Mouse (Mus musculus) adrenal gland, adult 2 months (tissue): Measurements from ENCODE around the gene Soga1. TPM values are rescaled to one million over a fixed set of nuclear protein-coding genes. Genes with fewer than 3 reads are reported as not detected.

ENCODE experiments used
- DNase-seq: peaks from one replicate; pipeline ENCODE4 v3.0.0; 2021
- polyA plus RNA-seq: library from polyadenylated mRNA; depleted of rRNA; stranded (reverse); fragments of >200 nt; gene quantifications from 2 replicates; pipeline ENCODE4 v1.2.3, GENCODE M21; 2012
- total RNA-seq, 2 experiments: library from RNA; stranded (reverse); gene quantifications; 2 replicates each; pipeline ENCODE4 v1.2.3; 2021

The Soga1 gene
- total and polyA plus RNA-seq, 3 experiments, result 30.9 to 36.6 (median 33.1) TPM

DNA sequence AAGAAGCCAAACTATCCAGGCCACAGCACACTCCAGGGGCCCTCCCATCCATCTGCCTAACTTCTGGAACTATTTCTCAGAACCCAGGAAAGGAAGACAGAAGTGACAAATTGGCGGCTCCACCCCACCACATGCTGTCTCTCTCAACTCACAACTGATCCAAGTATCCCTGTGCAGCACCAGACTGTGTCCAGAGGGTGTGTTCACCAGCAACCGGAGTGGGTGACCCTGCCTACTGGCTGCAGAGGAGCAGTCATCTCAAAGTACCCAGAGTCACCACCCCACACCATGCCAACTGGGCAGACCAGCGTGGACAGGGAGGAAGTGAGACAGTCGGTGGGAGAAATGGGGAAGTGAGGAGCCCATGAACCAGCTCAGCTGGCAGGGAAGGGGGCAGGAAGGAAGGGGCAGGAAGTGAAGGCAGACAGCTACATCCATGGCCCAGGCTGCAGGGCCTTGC, 15.8 kb downstream of the Soga1 start:
- no peak for DNase-seq

DNA sequence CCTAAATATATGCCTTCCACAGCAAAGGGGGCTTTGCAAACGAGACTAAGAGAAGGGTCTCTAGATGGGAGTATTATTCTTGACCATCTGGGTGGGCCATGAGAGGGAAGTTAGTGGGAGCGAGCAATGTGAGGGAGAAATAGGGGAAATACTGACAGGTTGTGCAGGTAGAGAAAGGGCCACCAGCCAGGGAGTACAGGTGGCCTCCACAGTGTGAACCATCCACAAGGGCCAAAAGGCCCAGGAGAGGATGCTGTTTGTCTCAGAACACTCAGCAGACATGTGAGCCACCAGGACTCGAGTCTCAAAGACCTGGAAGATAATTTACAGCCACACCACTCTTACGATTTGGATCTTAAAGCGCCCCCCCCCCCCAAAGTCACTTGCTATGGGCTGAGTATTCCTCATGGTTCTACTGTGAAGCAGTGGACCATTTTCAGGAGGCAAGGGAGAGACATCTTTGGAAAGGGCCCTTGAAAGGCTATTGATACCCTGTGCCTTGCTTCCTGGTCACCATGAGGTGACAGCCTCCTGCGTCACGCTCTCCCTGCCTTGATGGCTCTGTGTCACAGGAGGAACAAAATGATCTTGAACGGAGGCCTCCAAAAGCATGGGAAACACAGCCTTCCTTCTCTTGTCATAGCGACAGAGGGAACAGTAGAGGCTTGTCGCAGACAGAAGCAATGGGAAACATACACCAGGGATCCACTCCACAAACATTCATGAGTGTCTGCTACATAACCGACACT, 18.3 kb downstream of the Soga1 start:
- no peak for DNase-seq

DNA sequence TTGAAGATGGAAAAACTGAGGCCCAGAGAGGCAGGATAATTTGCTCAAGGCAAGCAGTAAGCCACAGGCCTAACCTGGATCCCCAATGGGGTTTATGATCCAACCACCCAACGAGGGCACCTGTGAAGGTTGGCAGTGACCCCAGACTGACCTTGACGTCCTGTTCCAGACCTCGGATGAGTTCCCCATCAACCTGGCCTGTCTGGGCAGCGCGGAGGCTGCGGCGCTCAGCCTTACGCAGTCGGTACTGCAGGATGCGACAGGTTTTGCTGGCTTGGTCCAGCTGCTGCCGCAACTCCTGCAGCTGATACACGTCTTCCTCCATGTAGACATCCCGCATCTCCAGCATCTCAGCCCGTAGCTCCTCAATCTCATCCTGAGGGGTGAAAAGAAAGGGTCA, 19.0 kb downstream of the Soga1 start:
- DNase-seq, result no peak

- DNase-seq, result no peak
Measured at GRCm38 (mm10) chr2:157059166-157059565, 19.9 kb downstream of the Soga1 start.

- DNase-seq, result no peak
Measured at GRCm38 (mm10) chr2:157058342-157058998, 20.6 kb downstream of the Soga1 start.

- no peak for DNase-seq
Measured at GRCm38 (mm10) chr2:157057758-157058157, 21.3 kb downstream of the Soga1 start.

DNA sequence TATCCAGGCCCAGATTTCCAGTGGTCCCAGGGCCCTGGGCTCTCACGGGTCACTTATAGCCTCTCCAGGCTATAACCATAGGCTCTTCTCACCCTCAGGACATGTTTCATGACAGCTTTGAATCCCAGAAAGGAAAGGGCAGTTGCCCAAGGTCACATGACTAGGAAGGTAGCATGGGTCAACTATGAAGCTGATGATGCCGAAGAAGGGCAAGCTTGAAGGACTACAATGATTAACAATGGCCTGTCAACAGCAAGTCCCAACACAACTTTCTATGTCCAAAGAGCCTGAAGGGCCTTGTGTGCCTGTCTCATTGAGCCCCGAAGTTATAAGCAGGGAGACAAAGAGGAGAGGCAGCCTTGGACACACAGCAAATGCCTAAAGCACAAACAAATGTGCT, 21.9 kb downstream of the Soga1 start:
- DNase-seq, result peak; percentile 69

DNA sequence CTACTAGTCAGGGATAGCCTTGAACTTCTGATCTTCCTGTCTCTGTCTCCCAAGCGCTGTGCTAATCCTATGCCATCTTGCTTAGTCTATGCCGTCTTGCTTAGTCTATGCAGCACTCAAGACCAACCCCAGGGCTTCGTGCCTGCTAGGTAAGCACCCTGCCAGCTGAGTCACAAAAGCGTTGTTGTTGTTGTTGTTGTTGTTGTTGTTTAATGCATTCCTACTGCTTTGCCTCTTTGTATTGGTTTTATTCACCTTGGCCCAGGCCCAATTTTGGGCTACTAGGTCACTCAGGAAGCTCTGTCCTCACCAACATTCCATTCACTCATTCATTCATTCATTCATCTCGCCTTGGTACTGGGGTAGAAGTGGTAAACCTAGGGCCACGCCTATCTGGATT, 23.3 kb downstream of the Soga1 start:
- DNase-seq, result no peak

DNA sequence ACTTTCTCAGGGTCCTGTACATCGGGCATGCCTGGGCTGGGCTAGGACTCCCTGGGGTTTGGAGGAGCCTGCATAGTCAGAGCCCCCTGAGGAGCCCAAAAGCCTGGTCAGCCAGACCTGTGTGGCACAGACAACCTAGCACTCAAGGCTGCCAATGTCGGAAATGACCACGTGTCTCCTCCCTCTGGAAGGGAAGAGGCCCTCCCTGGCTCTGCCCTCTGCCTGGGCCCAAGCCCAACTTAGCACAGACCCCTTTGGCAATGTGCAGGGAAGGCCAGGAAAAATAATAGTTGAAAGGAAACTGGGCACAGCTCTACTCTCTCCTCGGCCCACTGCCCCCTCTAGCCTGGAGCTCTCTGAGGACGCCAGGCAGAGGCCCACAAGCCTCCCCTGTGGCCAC, 24.2 kb downstream of the Soga1 start:
- DNase-seq, result no peak

DNA sequence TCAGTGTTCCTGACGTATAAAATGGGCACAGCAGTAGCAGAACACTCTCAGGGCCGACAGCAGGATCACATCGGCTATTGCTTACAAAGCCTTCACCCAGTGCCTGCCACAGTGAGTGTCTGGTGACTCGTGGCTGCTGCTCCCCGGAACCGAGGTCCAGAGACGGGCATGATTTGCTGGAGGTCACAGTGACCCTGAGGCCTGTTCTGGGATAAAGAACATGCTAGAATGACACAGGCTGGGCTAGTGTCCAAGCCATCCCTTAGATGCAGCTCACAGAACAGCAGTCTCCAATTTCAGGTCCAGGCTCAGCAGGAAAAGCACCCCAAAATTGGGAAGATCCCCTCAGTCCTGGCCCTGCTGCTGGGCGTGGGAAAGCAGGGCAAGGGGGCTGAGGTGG, 24.8 kb downstream of the Soga1 start:
- DNase-seq, result peak; percentile 92

GRCm38 (mm10) chr2:157053787-157054186, 25.3 kb downstream of the Soga1 start:
- DNase-seq, result no peak

GRCm38 (mm10) chr2:157053124-157053523, 25.9 kb downstream of the Soga1 start:
- DNase-seq, result no peak

- DNase-seq, result no peak
Measured at GRCm38 (mm10) chr2:157052448-157052847, 26.6 kb downstream of the Soga1 start.

- no peak for DNase-seq
Measured at GRCm38 (mm10) chr2:157049831-157050243, 29.2 kb downstream of the Soga1 start.

DNA sequence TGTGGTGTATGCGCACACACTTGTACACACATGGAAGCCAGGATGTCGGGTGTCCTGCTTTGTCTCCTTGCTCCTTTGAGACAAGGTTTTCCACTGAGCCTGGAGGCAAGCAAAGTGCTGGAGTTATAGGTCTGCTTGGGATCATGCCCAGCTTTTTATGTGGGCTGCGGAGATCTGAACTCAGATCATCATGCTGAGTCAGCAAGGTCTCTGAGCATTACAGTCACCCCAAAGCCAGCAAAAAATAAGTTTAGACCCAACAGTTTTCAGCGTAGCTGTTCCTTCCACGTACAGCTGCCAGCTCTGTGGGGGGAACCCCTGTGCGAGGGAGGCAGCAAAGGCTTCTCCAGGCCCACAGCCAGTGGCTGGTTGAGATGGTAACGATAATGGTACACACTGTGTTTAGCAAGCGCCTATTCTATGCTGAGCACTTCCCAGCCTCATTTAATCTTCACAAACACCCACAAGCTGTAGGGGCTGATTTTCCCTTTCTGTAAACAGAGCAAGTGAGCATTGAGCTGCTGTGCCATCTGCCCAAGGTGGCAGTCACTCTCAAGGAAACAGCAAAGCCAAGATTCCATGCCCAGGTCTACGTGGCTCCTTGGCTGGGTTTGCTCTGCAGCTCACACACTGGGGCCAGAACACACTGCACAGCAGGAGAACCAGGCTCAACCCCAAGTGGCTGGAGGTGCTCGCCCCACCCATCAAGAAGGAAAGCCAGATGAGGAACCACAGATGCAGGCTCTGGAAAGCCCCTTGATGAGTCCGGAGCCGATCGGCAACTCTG, 30.5 kb downstream of the Soga1 start:
- DNase-seq, result no peak

GRCm38 (mm10) chr2:157046956-157047355, 32.1 kb downstream of the Soga1 start:
- DNase-seq, result no peak

DNA sequence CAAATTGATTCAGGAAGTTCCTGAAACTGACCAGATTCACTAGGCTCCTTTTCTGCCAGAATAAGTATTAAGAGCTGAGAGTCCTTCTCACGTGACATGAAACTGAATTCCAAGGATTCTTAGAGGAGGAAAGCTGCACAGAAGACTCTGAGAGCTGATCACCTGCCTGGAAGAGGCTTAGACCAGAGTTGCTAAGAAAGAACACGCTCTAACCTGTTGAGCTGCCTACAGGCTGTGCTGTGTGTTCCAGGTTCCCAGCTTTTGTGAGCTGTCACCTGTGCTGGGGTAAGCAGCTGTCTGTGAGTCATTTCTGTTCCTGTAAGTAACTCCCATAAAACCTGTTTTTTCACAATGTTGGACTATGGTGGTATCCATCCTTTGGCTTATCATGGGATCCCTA, 33.1 kb downstream of the Soga1 start:
- no peak for DNase-seq

GRCm38 (mm10) chr2:157043987-157044386, 35.1 kb downstream of the Soga1 start:
- DNase-seq, result no peak

DNA sequence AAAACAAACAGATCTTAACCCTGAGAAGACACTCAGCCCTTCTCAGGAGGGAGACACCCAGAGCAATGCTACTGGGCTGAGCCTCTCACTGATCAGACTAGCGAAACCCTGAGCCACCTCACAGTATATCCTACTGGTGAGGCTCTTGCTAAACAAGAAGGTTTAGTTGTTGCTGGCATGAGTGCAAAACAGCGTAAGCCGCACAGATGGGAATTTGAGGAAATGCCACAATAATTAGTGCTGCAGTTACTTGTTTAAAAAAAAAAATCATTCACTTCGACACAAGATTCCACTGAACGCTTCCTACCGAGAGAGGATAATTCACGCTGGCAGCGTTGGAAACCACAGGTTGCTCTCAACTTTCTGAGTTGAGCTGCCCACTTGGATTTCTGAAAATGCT, 35.5 kb downstream of the Soga1 start:
- no peak for DNase-seq

DNA sequence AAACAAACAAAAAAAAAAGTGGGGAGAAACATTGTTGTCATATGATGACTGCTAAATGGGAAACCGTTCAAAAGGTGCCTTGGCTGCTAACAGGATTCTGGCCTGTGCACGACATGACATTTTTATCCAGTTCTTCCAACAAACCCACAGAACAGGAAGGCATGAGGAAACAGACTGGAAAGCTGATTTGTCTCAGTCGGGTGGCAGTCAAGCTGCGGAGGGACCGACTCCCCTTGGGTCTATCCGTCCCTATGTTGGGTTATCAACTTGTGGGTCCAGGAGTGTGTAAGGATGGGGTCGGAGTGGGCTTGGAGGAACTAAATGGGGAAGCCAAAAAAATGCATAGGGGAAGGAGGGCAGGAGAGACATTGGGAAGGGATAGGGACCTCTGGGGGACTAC, 37.6 kb downstream of the Soga1 start:
- no peak for DNase-seq

DNA sequence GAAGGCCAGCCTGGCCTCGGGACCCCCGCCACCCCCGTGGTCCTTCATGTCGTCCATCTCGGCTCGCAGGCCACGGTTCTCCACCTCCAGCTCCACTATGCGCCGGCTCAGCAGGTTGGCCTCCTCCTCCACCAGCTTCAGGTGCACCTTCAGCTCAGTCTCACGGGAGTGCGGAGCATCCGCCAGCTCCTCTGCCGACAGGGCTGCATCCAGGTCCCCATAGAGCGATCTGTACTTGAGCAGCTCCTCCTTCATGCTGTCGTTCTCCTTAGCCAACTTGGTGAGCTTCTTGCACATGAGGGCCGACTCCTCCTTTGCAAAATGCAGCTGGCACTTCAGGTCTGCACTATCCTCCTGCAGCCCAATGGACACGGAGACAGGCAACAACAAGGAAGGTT, 38.4 kb downstream of the Soga1 start:
- no peak for DNase-seq

- DNase-seq, result peak; percentile 84
Measured at GRCm38 (mm10) chr2:157039900-157040648, 39.0 kb downstream of the Soga1 start.
